Mouse (Mus musculus) spleen, adult 2 months (tissue): ENCODE measurements around the gene St6galnac4. TPM values are rescaled to one million over a fixed set of nuclear protein-coding genes. Genes with fewer than 3 reads are reported as not detected.

Experiments used
- DNase-seq, 2 experiments: peaks; one replicate each; pipeline versions ENCODE4 v3.0.0 to v3.0.0-alpha.2; 2012 to 2021; ENCODE audit warnings: low spot score in 2 of 2, low read depth in 1 of 2
- H3K27ac ChIP-seq: fragments of 200-500 bp; 2 replicates; pipeline ENCODE4 v1.5.1; 2012; ENCODE audit warnings: low read length, inconsistent platforms; ENCODE audit not compliant: insufficient read depth
- H3K27me3 ChIP-seq: fragments of 200-500 bp; 2 replicates; pipeline ENCODE4 v1.6.1; 2012; ENCODE audit warnings: mild to moderate bottlenecking, moderate library complexity, low read length, inconsistent platforms; ENCODE audit not compliant: control insufficient read depth, insufficient read depth
- H3K36me3 ChIP-seq: fragments of 200-500 bp; 2 replicates; pipeline ENCODE4 v1.6.1; 2012; ENCODE audit warnings: mild to moderate bottlenecking, low read length, inconsistent platforms; ENCODE audit not compliant: control insufficient read depth, insufficient read depth
- H3K4me1 ChIP-seq: fragments of 200-500 bp; 2 replicates; pipeline ENCODE4 v1.6.1; 2011; ENCODE audit warnings: inconsistent platforms; ENCODE audit not compliant: control insufficient read depth, insufficient read depth, insufficient read length
- H3K4me3 ChIP-seq: fragments of 200-500 bp; 2 replicates; pipeline ENCODE4 v1.5.1; 2011; ENCODE audit warnings: mild to moderate bottlenecking, inconsistent platforms; ENCODE audit not compliant: insufficient read depth, insufficient read length; ENCODE audit errors: extremely low read depth
- CTCF ChIP-seq: fragments of 200-500 bp; IDR thresholded peaks from 2 replicates; pipeline ENCODE4 v1.5.1; 2011; ENCODE audit warnings: mild to moderate bottlenecking, inconsistent platforms; ENCODE audit not compliant: insufficient read depth, insufficient read length, insufficient replicate concordance; ENCODE audit errors: extremely low read depth
- POLR2A ChIP-seq: fragments of 200-500 bp; IDR thresholded peaks from 2 replicates; pipeline ENCODE4 v1.6.1; 2011; ENCODE audit warnings: low read depth, low read length, inconsistent platforms
- WGBS: fragments of 180-500 bp; shearing (Covaris S2); methylation state at CpG from one replicate; pipeline ENCODE4 v1.1.7; 2018; 5-methylcytosine and 5-hydroxymethylcytosine counted together
- polyA plus RNA-seq: library from polyadenylated mRNA; depleted of rRNA; stranded (reverse); fragments of >200 nt; gene quantifications from 2 replicates; pipeline ENCODE4 v1.2.3, GENCODE M21; 2012

The St6galnac4 gene
- polyA plus RNA-seq, 1 experiment, result 34.2 TPM

GRCm38 (mm10) chr2:32625873-32626694, 39.2 kb downstream of the St6galnac4 start:
- TF ChIP-seq CTCF (no peak), POLR2A (no peak)
- no peaks in the 10 kb centered on the region for H3K27me3 ChIP-seq
- 64% methylated on average over 5 of the region's 5 CpGs for WGBS
- H3K27ac ChIP-seq, result no peak overlapping the region
- no peak overlapping the region for H3K4me3 ChIP-seq
- H3K4me1 ChIP-seq, result no peaks in the 10 kb centered on the region
- no peaks in the 10 kb centered on the region for H3K36me3 ChIP-seq
- no peak for DNase-seq

- DNase-seq, result no peak
- no peak overlapping the region for H3K4me3 ChIP-seq
- no peaks in the 10 kb centered on the region for H3K4me1 ChIP-seq
- H3K36me3 ChIP-seq, result no peaks in the 10 kb centered on the region
- TF ChIP-seq CTCF (no peak), POLR2A (no peak)
- no peak overlapping the region for H3K27ac ChIP-seq
- 86% methylated on average over 20 of the region's 20 CpGs for WGBS
- no peaks in the 10 kb centered on the region for H3K27me3 ChIP-seq
Measured at GRCm38 (mm10) chr2:32627266-32628043, 40.6 kb downstream of the St6galnac4 start.

GRCm38 (mm10) chr2:32628044-32628550, 41.2 kb downstream of the St6galnac4 start:
- WGBS, result 65% methylated on average over 4 of the region's 4 CpGs
- H3K27ac ChIP-seq, result 0 out of 2 replicates have a peak overlapping the region, but pooled peaks have one; percentile 13
- TF ChIP-seq POLR2A (no peak), CTCF (no peak)
- H3K36me3 ChIP-seq, result no peaks in the 10 kb centered on the region
- H3K4me3 ChIP-seq, result no peak overlapping the region
- DNase-seq, result no peak
- H3K4me1 ChIP-seq, result no peaks in the 10 kb centered on the region
- no peaks in the 10 kb centered on the region for H3K27me3 ChIP-seq

GRCm38 (mm10) chr2:32628729-32629128, 41.8 kb downstream of the St6galnac4 start:
- no peak for DNase-seq
- no peaks in the 10 kb centered on the region for H3K27me3 ChIP-seq
- H3K4me3 ChIP-seq, result no peak overlapping the region
- 0 out of 2 replicates have a peak overlapping the region, but pooled peaks have one; percentile 13 for H3K27ac ChIP-seq
- no peaks in the 10 kb centered on the region for H3K36me3 ChIP-seq
- no peaks in the 10 kb centered on the region for H3K4me1 ChIP-seq
- no peak for TF ChIP-seq CTCF
- TF ChIP-seq POLR2A, result no peak
- WGBS, result 77% methylated on average over 5 of the region's 5 CpGs

GRCm38 (mm10) chr2:32629276-32629976, 42.5 kb downstream of the St6galnac4 start:
- H3K4me1 ChIP-seq, result no peaks in the 10 kb centered on the region
- WGBS, result 69% methylated on average over 9 of the region's 9 CpGs
- no peak for TF ChIP-seq POLR2A
- no peak for DNase-seq
- no peak overlapping the region for H3K4me3 ChIP-seq
- no peaks in the 10 kb centered on the region for H3K27me3 ChIP-seq
- no peak overlapping the region for H3K27ac ChIP-seq
- H3K36me3 ChIP-seq, result no peaks in the 10 kb centered on the region

GRCm38 (mm10) chr2:32630036-32630435, 43.1 kb downstream of the St6galnac4 start:
- Histone ChIP-seq H3K36me3 (no peaks in the 10 kb centered on the region), H3K4me3 (no peak overlapping the region), H3K27ac (no peak overlapping the region), H3K27me3 (no peaks in the 10 kb centered on the region), H3K4me1 (no peaks in the 10 kb centered on the region)
- WGBS, result 88% methylated on average over 8 of the region's 9 CpGs
- TF ChIP-seq POLR2A (no peak), CTCF (no peak)
- no peak for DNase-seq
